Mouse (Mus musculus) cerebellum, adult (tissue): Measurements from ENCODE around the gene Rhou.

ENCODE experiments used
- ATAC-seq: cut with Nextera tagmentation; 2 replicates; pipeline ENCODE4 v1.9.2; 2017; ENCODE audit warnings: mild to moderate bottlenecking, moderate library complexity, mixed read lengths; ENCODE audit not compliant: insufficient number of reproducible peaks, low FRiP score, low TSS enrichment

Rhou gene

GRCm38 (mm10) chr8:123685477-123685876 is 31.7 kb downstream of the Rhou start:
- ATAC-seq, result no peak

GRCm38 (mm10) chr8:123687826-123688225 is 34.1 kb downstream of the Rhou start:
- no peak for ATAC-seq

- no peak for ATAC-seq
Measured at GRCm38 (mm10) chr8:123692165-123692962, 38.6 kb downstream of the Rhou start.

- no peak for ATAC-seq
Measured at GRCm38 (mm10) chr8:123696167-123696566, 42.4 kb downstream of the Rhou start.

GRCm38 (mm10) chr8:123697329-123697728 is 43.6 kb downstream of the Rhou start:
- no peak for ATAC-seq

GRCm38 (mm10) chr8:123700399-123701070 is 46.8 kb downstream of the Rhou start:
- no peak for ATAC-seq

- no peak for ATAC-seq
Measured at GRCm38 (mm10) chr8:123701952-123702587, 48.3 kb downstream of the Rhou start.

DNA sequence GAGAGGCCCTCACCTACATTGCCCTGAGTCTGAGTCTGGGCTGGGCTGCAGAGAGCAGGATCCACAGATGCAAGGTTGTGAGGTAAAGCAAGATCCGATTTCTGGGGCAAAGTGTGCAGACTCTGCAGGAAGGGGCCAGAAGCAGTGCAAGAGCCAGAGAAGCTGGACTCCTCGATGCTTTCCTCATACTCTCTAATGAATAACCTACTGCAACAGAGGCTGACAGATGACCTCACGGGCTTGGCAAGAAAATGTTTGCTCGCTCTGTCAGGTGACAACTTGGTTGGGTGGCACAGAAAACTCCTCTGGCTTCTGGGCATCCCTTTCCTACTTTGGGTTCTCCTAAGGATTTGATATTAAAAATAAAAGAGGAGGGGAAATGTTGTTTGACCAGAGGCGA is 51.6 kb downstream of the Rhou start:
- ATAC-seq, result no peak

- ATAC-seq, result no peak
Measured at GRCm38 (mm10) chr8:123707137-123707536, 53.4 kb downstream of the Rhou start.

DNA sequence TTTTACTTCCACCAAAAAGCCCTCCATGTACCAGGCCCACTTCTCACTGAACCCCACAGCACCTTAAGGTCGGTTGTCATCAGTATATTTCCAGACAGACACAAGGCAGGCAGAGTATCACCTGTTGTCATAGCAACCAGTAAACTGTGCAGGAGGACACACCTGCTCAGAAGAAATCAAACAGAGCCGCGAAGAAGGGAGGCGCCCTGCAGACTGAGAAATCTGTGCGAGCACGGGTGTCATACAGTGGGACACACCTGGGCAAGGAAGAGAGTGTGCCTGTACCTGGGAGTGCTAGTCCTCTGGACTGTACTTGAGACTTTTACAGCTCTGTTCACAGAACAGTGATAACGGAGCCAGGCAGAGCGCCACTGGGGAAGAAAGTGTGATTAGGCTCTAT is 55.0 kb downstream of the Rhou start:
- no peak for ATAC-seq

DNA sequence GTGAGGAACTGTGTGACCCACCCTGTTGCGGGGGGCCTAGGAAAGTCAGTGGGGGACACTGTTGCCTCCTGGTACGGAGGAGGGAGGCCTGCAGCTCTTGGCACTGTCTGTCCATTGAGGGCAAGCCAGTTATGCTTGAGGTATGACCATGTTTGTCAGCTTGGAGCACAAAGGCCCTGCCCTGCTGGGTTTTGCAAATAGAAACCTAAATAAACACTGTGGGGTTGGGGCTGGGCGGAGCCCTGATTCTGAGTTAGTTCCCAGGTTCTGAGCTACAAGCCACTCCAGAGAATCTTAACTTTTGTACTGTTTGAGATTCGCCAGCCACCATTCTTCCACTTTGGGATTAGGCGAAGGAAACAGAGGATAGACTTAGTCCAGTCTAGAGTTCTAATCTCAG is 56.6 kb downstream of the Rhou start:
- ATAC-seq, result no peak
